17 mouse cellular contexts compared by ENCODE assay signal in genomic region chr9:34653141-34653540, GRCm38 (mm10).
A peak's percentile ranks its signal among the peaks of the same experiment; 100 is the strongest.
DNase-seq lines count a peak whose midpoint lies in the region; TF ChIP-seq lines count a peak whose summit lies in the region.
"Had no signal": no experiment of that assay in that cellular context is flagged by ENCODE, and none has a peak within 500 bp of the region (broad histone marks: within the 10 kb centered on the region; RNA-seq: fewer than 3 reads in every experiment).

No protein-coding gene starts in this region.

- peaks cover 26% of the 10 kb centered on the region for H3K4me1 ChIP-seq in cerebellum, adult 2 months (ENCODE audit: control insufficient read depth, insufficient read depth, low read length)
- H3K4me1 ChIP-seq: embryonic facial prominence, embryonic 10.5 days; embryonic facial prominence, embryonic 12.5 days; forebrain, embryonic 13.5 days; forebrain, embryonic 15.5 days had no signal

- H3K27me3 ChIP-seq in cerebellum, adult 2 months (ENCODE audit: control insufficient read depth, insufficient read depth, low read length) = no peaks in the 10 kb centered on the region
- H3K27me3 ChIP-seq: embryonic facial prominence, embryonic 12.5 days; forebrain, embryonic 13.5 days; forebrain, embryonic 15.5 days; Patski had no signal

- WGBS in cerebellum, adult 2 months = 74% methylated on average over 1 of the region's 1 CpGs

- peak; percentile 26 to 29 for DNase-seq in cerebellum, adult 2 months
- no peak for DNase-seq in cerebellum, adult 11-12 months
- peak; percentile 53 to 65 for DNase-seq in cerebellum, postnatal 10 days
- DNase-seq in cerebellum, postnatal 4 days (ENCODE audit: low spot score in 2 of 2) = no peak
- peak; percentile 19 for DNase-seq in left cerebral cortex, postnatal 4 days
- DNase-seq in left cerebral cortex, adult 8-10 months (ENCODE audit: low spot score in 2 of 2) = no peak
- DNase-seq: adrenal gland, adult 8-10 months; adrenal gland, postnatal 14 days; adrenal gland, postnatal 36 days; B cell, adult 2 months; cerebellum, adult 11 months; forebrain, postnatal 0 days had no signal

- no peak for TF ChIP-seq CTCF in cerebellum, adult 2 months (IDR thresholded peaks at IDR 0.05; ENCODE audit: borderline replicate concordance, insufficient read depth, low read depth, low read length)

- H3K4me3 ChIP-seq in cerebellum, adult 2 months (replicated peaks; ENCODE audit: insufficient read depth, low read depth, low read length) = no peak overlapping the region
- H3K4me3 ChIP-seq: embryonic facial prominence, embryonic 10.5 days; embryonic facial prominence, embryonic 12.5 days; forebrain, embryonic 13.5 days; forebrain, embryonic 15.5 days had no signal

- no peak for TF ChIP-seq POLR2A in cerebellum, adult 2 months (IDR thresholded peaks at IDR 0.05; ENCODE audit: borderline replicate concordance, insufficient read depth, low read length)

- intact Hi-C loops in left cerebral cortex, postnatal 4 days (cut with DNase I) = no loop called here

- no peak overlapping the region for H3K27ac ChIP-seq in cerebellum, adult 2 months (ENCODE audit: insufficient read depth, low read length)
- H3K27ac ChIP-seq: embryonic facial prominence, embryonic 10.5 days; embryonic facial prominence, embryonic 12.5 days; forebrain, embryonic 13.5 days; forebrain, embryonic 15.5 days had no signal

Comparison
In these comparisons a context has a peak if more than half of its experiments do, and no peak if none do; other contexts are left out.
1. DNase-seq: peak in cerebellum, adult 2 months (2 of 2), cerebellum, postnatal 10 days (2 of 2) and left cerebral cortex, postnatal 4 days (single experiment); none in cerebellum, adult 11-12 months (single experiment), cerebellum, postnatal 4 days (0 of 2) and left cerebral cortex, adult 8-10 months (0 of 2).